Mouse (Mus musculus) urinary bladder, postnatal 0 days (tissue): ENCODE data around the gene Shank2. TPM values are rescaled to one million over a fixed set of nuclear protein-coding genes. Genes with fewer than 3 reads are reported as not detected.

Experiments used
- microRNA-seq: library from miRNA; unstranded; fragments of <30 nt; microRNA quantifications from one replicate; pipeline ENCODE4, GENCODE M21; 2016
- polyA plus RNA-seq: library from polyadenylated mRNA; unstranded; fragments of >200 nt; fragmentation: Nextera tagmentation; extraction: Ambion mirVana; gene quantifications from 2 replicates; pipeline ENCODE4 v1.2.1, GENCODE M21; 2015

Shank2 gene
- polyA plus RNA-seq = 3.0 and 3.2 TPM in 2 replicates

GRCm38 (mm10) chr7:144001628-144002027, at the start of gene Shank2:
Shank2 (plus strand) TSS chr7:144001928.

GRCm38 (mm10) chr7:144470545-144471059, 468.9 kb downstream of the Shank2 start, which contains the start of gene Cttn:
Cttn (minus strand) TSS chr7:144471009.

Small RNAs within 50 kb of the gene (microRNA-seq; reads per million reads assigned to microRNA genes)
- 13.9 reads per million, percentile 23 among the genes with 10 or more reads in this experiment for gene Mir3105

Other genes with a start within 250 kb of the Shank2 start
- 43.1 and 44.2 TPM in 2 replicates for gene Osbpl5, start 244.9 kb upstream of the Shank2 start, polyA plus RNA-seq
- gene Mrgprg, start 234.9 kb upstream of the Shank2 start, polyA plus RNA-seq = not detected in 2 replicates
- 0.29 and 0.51 TPM in 2 replicates for gene Mrgpre, start 217.4 kb upstream of the Shank2 start, polyA plus RNA-seq
- 4.1 and 4.5 TPM in 2 replicates for gene Nadsyn1, start 179.1 kb upstream of the Shank2 start, polyA plus RNA-seq
- gene Dhcr7, start 178.8 kb upstream of the Shank2 start, polyA plus RNA-seq = 38.4 and 63.1 TPM in 2 replicates
- gene Gm498, start 135.1 kb upstream of the Shank2 start, polyA plus RNA-seq = not detected in 2 replicates